Mouse (Mus musculus) spleen, adult 2 months (tissue): ENCODE results near the gene Fam227b.

ENCODE experiments used
- CTCF ChIP-seq: fragments of 200-500 bp; IDR thresholded peaks from 2 replicates; pipeline ENCODE4 v1.5.1; 2011; ENCODE audit warnings: mild to moderate bottlenecking, inconsistent platforms; ENCODE audit not compliant: insufficient read depth, insufficient read length, insufficient replicate concordance; ENCODE audit errors: extremely low read depth
- POLR2A ChIP-seq: fragments of 200-500 bp; IDR thresholded peaks from 2 replicates; pipeline ENCODE4 v1.6.1; 2011; ENCODE audit warnings: low read depth, low read length, inconsistent platforms

DNA sequence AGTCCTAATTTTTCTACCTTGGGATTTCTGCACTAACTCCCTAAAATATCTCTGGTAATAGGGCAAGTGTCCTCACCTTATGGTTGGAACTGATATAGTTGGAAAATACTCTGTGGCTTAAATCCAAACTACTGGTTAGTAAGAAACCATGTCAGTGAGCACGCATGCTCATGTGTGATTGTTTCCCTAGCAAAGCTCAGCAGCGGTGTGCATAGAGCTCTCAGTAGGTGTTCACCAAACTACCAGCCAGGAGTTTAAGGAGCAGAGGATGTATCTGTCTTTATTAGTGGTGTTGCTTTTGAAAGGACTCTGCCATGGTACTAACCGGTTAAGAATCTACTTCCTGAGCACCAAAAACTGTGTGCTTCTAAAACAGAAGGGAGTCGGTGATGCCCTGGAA lies 115.7 kb downstream of the Fam227b start:
- TF ChIP-seq CTCF: no peak
- no peak for TF ChIP-seq POLR2A
